Mouse (Mus musculus) olfactory bulb, adult 2 months (tissue): Measurements from ENCODE around the gene Zc3h18. TPM values are rescaled to one million over a fixed set of nuclear protein-coding genes. Genes with fewer than 3 reads are reported as not detected.

Experiments used
- H3K27ac ChIP-seq: fragments of 200-500 bp; 2 replicates; pipeline ENCODE4 v1.5.1; 2012; ENCODE audit warnings: low read depth, low read length; ENCODE audit not compliant: insufficient read depth
- H3K4me1 ChIP-seq: fragments of 200-500 bp; 2 replicates; pipeline ENCODE4 v1.6.1; 2012; ENCODE audit warnings: low read length; ENCODE audit not compliant: control insufficient read depth, insufficient read depth
- H3K4me3 ChIP-seq: fragments of 200-500 bp; 2 replicates; pipeline ENCODE4 v1.5.1; 2012; ENCODE audit warnings: mild to moderate bottlenecking, low read depth, low read length, moderate library complexity; ENCODE audit not compliant: insufficient read depth
- CTCF ChIP-seq: fragments of 200-500 bp; IDR thresholded peaks from 2 replicates; pipeline ENCODE4 v1.5.1; 2012; ENCODE audit warnings: low read depth, mild to moderate bottlenecking, low read length, moderate library complexity; ENCODE audit not compliant: insufficient read depth
- POLR2A ChIP-seq: fragments of 200-500 bp; IDR thresholded peaks from 2 replicates; pipeline ENCODE4 v1.6.1; 2012; ENCODE audit warnings: mild to moderate bottlenecking, low read depth, low read length, moderate library complexity; ENCODE audit not compliant: insufficient read depth
- WGBS: fragments of 180-500 bp; shearing (Covaris S2); methylation state at CpG from one replicate; pipeline ENCODE4 v1.1.7; 2018; 5-methylcytosine and 5-hydroxymethylcytosine counted together
- polyA plus RNA-seq: library from polyadenylated mRNA; stranded (reverse); fragments of >200 nt; gene quantifications from 2 replicates; pipeline ENCODE4 v1.2.4, GENCODE M21; 2012; ENCODE audit warnings: low replicate concordance; ENCODE audit not compliant: missing spikeins, insufficient read depth, insufficient read length

The Zc3h18 gene
- polyA plus RNA-seq, 1 experiment = not detected

DNA sequence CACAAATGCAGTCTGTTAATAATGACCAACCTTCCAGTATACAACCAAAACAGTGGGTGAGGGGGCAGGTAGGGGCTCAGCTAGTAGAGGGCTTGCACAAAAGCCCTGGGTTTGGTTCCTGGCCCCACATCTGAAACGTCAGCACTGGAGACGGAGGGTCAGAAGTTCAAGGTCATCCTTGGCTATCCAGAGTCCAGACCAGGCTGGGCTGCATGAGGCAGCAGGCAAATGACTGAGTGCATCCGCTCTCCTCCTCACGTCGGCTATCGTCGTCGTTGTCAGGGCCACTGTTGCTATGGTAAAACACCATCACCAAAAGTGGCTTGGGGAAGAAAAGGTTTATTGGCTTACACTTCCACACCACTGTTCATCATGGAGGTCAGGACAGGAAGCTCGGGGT is 37.9 kb downstream of the Zc3h18 start:
- 87% methylated on average over 9 of the region's 9 CpGs for WGBS
- Histone ChIP-seq H3K27ac (no peak overlapping the region), H3K4me3 (no peak overlapping the region), H3K4me1 (no peaks in the 10 kb centered on the region)
- TF ChIP-seq CTCF = no peak

DNA sequence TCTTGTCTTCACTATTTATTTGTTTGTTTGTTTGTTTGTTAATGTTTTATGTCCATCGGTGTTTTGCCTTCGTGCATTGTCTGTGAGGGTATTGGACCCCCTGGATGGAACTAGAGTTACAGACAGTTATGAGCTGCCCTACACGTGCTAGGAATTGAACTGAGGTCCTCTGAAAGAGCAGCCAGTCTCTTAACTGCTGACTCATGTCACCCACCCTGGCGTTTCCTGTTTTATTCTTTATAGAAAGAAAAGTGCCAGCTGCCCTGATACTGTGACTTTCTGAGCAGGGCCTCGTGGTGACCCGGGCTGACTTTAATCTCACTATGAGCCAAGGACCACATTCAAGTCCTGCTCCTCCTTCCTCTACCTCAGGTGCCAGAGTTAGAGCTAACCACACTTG is 39.1 kb downstream of the Zc3h18 start:
- no peak overlapping the region for H3K27ac ChIP-seq
- TF ChIP-seq POLR2A (no peak), CTCF (no peak)
- H3K4me3 ChIP-seq = no peak overlapping the region
- 86% methylated on average over 6 of the region's 6 CpGs for WGBS
- H3K4me1 ChIP-seq = peaks cover 7% of the 10 kb centered on the region

DNA sequence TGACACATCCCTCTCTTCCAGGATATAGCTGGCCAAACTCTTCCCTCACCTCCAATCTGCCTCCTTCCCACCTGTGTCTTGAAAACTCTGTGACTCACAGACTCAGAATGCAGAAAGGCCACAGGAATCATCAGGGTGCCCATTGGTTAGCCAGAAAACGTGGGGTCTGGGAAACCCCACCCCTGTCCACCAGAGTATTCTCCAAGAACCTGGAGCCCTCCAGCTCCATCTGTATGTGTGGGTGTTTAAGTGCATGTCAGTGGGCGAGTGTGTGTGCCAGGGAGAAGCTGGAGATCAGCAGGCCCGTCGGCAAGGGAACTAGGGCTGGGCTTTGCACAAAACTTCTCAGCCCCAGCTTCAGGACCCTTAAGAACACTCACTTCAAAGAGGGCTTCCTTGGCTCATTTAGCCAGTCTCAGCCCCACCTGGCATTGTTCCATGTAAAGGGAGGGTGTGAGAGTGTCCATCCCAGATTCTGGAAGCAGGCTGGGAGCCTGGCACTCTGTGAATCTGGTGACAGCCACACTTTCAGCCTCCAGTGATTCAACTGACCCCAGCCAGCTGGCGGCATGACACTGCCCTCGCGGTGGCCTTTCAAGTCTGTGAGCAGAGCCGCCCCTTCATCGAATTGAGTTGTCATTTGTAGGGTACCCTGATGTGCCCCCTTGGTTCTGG is 43.6 kb downstream of the Zc3h18 start:
- H3K4me1 ChIP-seq = peaks cover 7% of the 10 kb centered on the region
- TF ChIP-seq POLR2A (no peak), CTCF (no peak)
- H3K27ac ChIP-seq = no peak overlapping the region
- H3K4me3 ChIP-seq = no peak overlapping the region
- WGBS = 38% methylated on average over 9 of the region's 9 CpGs

DNA sequence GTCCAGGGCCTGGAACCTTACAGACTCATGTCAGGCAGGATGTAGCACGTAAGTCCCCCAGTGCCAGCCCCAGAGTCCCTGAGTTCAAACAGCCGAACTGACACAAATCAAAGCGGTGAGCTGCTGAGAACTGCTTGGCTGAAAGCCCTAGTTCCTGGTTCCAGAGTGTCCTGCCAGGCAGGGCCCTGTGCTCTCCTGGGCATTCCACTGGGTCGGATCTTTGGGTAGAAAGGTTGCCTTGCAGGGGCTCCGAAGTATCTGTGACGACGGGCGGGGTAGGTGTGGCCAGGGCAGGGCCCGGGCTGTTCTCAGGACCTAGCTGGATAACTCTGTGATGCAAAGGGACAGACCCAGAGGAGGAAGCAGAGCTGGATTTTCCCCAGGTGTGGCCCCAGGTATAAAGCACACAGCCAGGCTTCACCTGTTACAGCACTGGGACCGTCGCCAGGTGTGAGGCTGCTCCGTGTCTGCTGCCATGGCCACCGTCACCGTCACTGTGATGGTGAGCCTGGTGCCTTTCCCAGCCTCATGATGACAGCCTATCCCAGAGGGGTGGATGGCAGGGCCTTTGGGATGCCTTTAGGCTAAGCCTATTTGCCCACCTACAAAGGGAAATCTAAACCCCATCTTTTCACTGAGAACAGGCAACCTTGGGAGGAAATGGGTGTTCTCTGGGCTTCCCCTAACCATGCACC is 45.1 kb downstream of the Zc3h18 start, which contains the start of gene Il17c:
Gene Il17c, plus strand, starts transcription at position 645 of the 695 bp plus-strand sequence.
- peaks cover 7% of the 10 kb centered on the region for H3K4me1 ChIP-seq

DNA sequence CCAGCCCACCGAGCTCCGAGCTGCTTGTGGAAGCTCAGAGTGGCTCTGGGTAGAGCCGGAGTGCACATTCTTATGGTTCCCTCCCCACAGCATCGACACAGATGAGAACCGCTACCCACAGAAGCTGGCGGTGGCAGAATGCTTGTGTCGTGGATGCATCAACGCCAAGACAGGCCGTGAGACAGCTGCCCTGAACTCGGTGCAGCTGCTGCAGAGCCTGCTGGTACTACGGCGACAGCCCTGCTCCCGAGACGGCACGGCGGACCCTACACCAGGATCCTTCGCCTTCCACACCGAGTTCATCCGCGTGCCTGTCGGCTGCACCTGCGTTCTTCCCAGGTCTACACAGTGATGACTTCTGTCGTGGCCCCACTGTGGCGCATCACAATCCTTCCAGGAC is 46.8 kb downstream of the Zc3h18 start:
- Histone ChIP-seq H3K27ac (no peak overlapping the region), H3K4me3 (no peak overlapping the region), H3K4me1 (peaks cover 7% of the 10 kb centered on the region)
- WGBS = 92% methylated on average over 24 of the region's 24 CpGs
- no peak for TF ChIP-seq POLR2A
- no peak for TF ChIP-seq CTCF

More for the DNA sequence above, 45.1 kb downstream of the Zc3h18 start, which contains the start of gene Il17c:
- H3K27ac ChIP-seq = no peak within 1 kb of the TSS
- WGBS = 83% methylated on average over 14 of the region's 14 CpGs
- no peak within 1 kb of the TSS for H3K4me3 ChIP-seq
- TF ChIP-seq POLR2A (no peak), CTCF (no peak)

DNA sequence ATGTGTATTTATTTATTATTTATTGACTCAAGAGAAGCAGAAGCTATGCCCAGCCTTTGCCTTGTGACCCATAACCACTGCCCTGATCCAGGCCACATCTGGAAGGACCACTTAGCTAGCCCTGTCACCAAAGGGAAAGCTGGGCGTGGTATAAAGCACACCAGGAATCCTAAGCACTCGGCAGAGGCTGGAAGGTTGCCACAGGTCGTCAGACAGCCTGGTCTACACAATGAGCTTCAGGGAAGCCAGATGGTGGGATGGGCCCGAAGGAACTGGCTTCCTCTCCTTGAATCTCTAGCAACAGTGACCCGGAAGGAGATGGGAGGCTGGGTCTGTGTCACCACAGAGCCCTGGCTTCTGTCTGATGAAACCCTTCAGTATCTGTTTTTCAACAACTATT is 47.2 kb downstream of the Zc3h18 start:
- no peak overlapping the region for H3K4me3 ChIP-seq
- TF ChIP-seq POLR2A (no peak), CTCF (no peak)
- H3K27ac ChIP-seq = no peak overlapping the region
- 40% methylated on average over 5 of the region's 5 CpGs for WGBS
- H3K4me1 ChIP-seq = peaks cover 7% of the 10 kb centered on the region

DNA sequence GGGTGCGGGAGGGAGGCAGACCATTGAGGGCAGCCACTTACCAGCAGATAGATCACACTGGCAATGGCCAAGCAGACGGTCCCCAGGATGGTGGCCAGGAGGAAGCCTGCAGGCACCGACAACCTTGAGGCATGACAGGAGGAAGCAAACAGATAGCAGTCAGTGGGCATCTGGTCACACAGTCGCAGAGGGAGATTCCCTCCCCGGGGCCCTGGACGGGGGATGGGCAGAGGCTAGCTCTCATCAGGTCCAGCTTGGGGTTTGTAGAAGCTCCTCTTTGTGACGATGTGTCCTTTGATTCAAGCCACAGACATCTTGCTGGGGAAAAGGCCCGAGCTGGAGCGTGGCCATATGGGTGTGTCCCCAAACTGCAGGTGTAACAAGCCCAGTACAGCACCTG is 49.7 kb downstream of the Zc3h18 start:
- Histone ChIP-seq H3K4me1 (no peaks in the 10 kb centered on the region), H3K4me3 (no peak overlapping the region), H3K27ac (no peak overlapping the region)
- 86% methylated on average over 9 of the region's 9 CpGs for WGBS
- TF ChIP-seq CTCF (no peak), POLR2A (no peak)

DNA sequence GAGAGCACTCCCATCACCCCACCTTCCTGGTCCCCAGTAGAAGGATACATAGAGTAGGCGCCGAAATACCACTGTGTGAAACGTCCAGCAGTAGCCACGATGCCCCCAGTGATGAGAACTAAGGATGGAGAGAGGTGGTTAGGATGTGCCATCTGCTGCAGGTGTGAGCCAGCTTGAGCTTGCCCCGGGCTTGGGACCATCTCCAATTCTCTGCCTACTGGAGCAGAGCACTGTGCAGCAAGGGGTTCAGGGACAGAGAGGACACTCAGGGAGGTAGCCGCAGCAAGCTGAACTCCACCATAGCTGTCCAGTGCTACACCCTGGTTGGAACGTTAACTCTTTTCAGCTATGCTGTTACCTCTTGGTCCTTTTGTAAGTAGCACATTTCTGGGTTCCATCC is 51.2 kb downstream of the Zc3h18 start:
- Histone ChIP-seq H3K4me3 (no peak overlapping the region), H3K27ac (no peak overlapping the region), H3K4me1 (peaks cover 5% of the 10 kb centered on the region)
- 86% methylated on average over 7 of the region's 7 CpGs for WGBS
- TF ChIP-seq CTCF (no peak), POLR2A (no peak)

DNA sequence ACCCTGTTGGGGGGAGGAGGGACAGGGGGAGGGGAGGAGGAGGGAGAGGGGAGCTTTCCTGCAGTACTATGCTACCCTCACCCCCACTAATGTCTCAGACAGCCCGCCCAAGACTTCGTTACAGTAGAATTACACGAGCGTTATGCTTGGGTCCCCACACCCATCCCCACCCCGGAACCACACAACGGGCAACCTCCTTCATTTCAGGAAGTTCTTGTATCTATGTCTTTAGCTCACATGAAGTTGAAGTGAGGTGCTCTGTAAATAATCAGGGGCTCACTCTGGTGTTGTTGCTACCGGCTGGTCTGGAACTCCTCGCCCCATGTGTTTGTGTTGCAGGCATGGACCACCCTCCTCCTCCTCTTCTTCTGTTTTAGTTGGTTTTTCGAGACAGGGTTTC is 51.8 kb downstream of the Zc3h18 start:
- Histone ChIP-seq H3K27ac (no peak overlapping the region), H3K4me3 (no peak overlapping the region), H3K4me1 (peaks cover 9% of the 10 kb centered on the region)
- WGBS = 87% methylated on average over 9 of the region's 9 CpGs
- TF ChIP-seq POLR2A (no peak), CTCF (no peak)
